ENCODE assay signal across 8 mouse cellular contexts in genomic region chr10:61466873-61467272, GRCm38 (mm10). TPM values are rescaled to one million over a fixed set of nuclear protein-coding genes. Genes with fewer than 3 reads are reported as not detected.
DNase-seq lines count a peak whose midpoint lies in the region; ATAC-seq and TF ChIP-seq lines count a peak whose summit lies in the region.
"Had no signal": no experiment of that assay in that cellular context is flagged by ENCODE, and none has a peak within 500 bp of the region (broad histone marks: within the 10 kb centered on the region; RNA-seq: fewer than 3 reads in every experiment).

No protein-coding gene starts in this region.

- H3K9ac ChIP-seq in MEL (ENCODE audit: control insufficient read depth, low read depth, low read length, poor library complexity, severe bottlenecking) = no peak overlapping the region
- no peak overlapping the region for H3K9ac ChIP-seq in intestine, embryonic 15.5 days
- no peak overlapping the region for H3K9ac ChIP-seq in midbrain, postnatal 0 days (replicated peaks; ENCODE audit: low read length, poor library complexity, severe bottlenecking)

- H3K27ac ChIP-seq in MEL (ENCODE audit: control insufficient read depth, low read depth, low read length) = no peak overlapping the region
- no peak overlapping the region for H3K27ac ChIP-seq in intestine, embryonic 15.5 days
- no peak overlapping the region for H3K27ac ChIP-seq in midbrain, postnatal 0 days (ENCODE audit: low read depth, low read length)

- no peaks in the 10 kb centered on the region for H3K9me3 ChIP-seq in MEL (replicated peaks; ENCODE audit: insufficient read depth, low read length)
- H3K9me3 ChIP-seq in intestine, embryonic 15.5 days = no peaks in the 10 kb centered on the region
- H3K9me3 ChIP-seq in midbrain, postnatal 0 days (ENCODE audit: low read length) = no peaks in the 10 kb centered on the region

- ATAC-seq in common myeloid progenitor, adult 5-6 weeks (replicated peaks; ENCODE audit: low read depth, poor library complexity, severe bottlenecking) = peak; percentile 71
- ATAC-seq in intestine, embryonic 15.5 days = peak; percentile 41; the same call in 1 of the 2 replicates
- no peak for ATAC-seq in midbrain, postnatal 0 days (ENCODE audit: low FRiP score)

- TF ChIP-seq EP300 in MEL (IDR thresholded peaks at IDR 0.05; ENCODE audit: low read depth in 1 of 2, low read length in 2 of 2) = no peak

- no peak overlapping the region for H3K4me2 ChIP-seq in intestine, embryonic 15.5 days (replicated peaks)
- no peak overlapping the region for H3K4me2 ChIP-seq in midbrain, postnatal 0 days (ENCODE audit: low read depth, low read length, poor library complexity, severe bottlenecking)

- no peaks in the 10 kb centered on the region for H3K79me2 ChIP-seq in MEL (ENCODE audit: control insufficient read depth, insufficient read depth, low read length, poor library complexity)

- peak; percentile 42 for DNase-seq in kidney, adult 9 months
- no peak for DNase-seq in kidney, adult 11 months
- peak; percentile 84 for DNase-seq in MEL (ENCODE audit: low read depth, low spot score)
- peak; percentile 76 for DNase-seq in midbrain, postnatal 0 days (ENCODE audit: low spot score)
- no peak for DNase-seq in layer of hippocampus, postnatal 36 days

- peak; percentile 78 for TF ChIP-seq RAD21 in MEL (IDR thresholded peaks at IDR 0.05; ENCODE audit: low read depth, low read length)

- H3K4me3 ChIP-seq in MEL (ENCODE audit: control insufficient read depth in 1 of 2, insufficient read depth in 1 of 2, low read depth in 2 of 2, low read length in 2 of 2) = no peak overlapping the region
- no peak overlapping the region for H3K4me3 ChIP-seq in intestine, embryonic 15.5 days (replicated peaks)
- no peak overlapping the region for H3K4me3 ChIP-seq in midbrain, postnatal 0 days (ENCODE audit: low read depth, low read length)
- H3K4me3 ChIP-seq: myocyte had no signal

- 22% methylated on average over 5 of the region's 5 CpGs for WGBS in intestine, embryonic 15.5 days
- WGBS in midbrain, postnatal 0 days = 25% methylated on average over 5 of the region's 5 CpGs

- H3K4me1 ChIP-seq in MEL (ENCODE audit: control insufficient read depth in 1 of 2, insufficient read depth in 2 of 2, low read length in 2 of 2) = peaks cover 6 to 18% of the 10 kb centered on the region in 2 experiments
- no peaks in the 10 kb centered on the region for H3K4me1 ChIP-seq in intestine, embryonic 15.5 days (replicated peaks)
- no peaks in the 10 kb centered on the region for H3K4me1 ChIP-seq in midbrain, postnatal 0 days (ENCODE audit: insufficient read depth, low read length)

- peak; percentile 75 to 91 (median 89) for TF ChIP-seq CTCF in MEL (IDR thresholded peaks at IDR 0.05 in 2 of 3, conservative IDR thresholded peaks at IDR 0.05 in 1 of 3; ENCODE audit: control insufficient read depth in 1 of 3, insufficient read depth in 1 of 3, low read depth in 2 of 3, low read length in 3 of 3, poor library complexity in 1 of 3, severe bottlenecking in 1 of 3)
- TF ChIP-seq CTCF in midbrain, postnatal 0 days (IDR thresholded peaks at IDR 0.05) = peak; percentile 83

- H3K27me3 ChIP-seq in MEL (ENCODE audit: control insufficient read depth in 1 of 2, insufficient read depth in 2 of 2, low read length in 2 of 2) = no peaks in the 10 kb centered on the region
- H3K27me3 ChIP-seq in intestine, embryonic 15.5 days (replicated peaks) = no peaks in the 10 kb centered on the region
- H3K27me3 ChIP-seq in midbrain, postnatal 0 days (ENCODE audit: insufficient read depth, low read length) = no peaks in the 10 kb centered on the region

- peaks cover 0 to 7% of the 10 kb centered on the region in 2 experiments; a peak in 2 of 4 replicates for H3K36me3 ChIP-seq in MEL (ENCODE audit: control insufficient read depth in 1 of 2, insufficient read depth in 2 of 2, low read length in 2 of 2)
- H3K36me3 ChIP-seq in intestine, embryonic 15.5 days = no peaks in the 10 kb centered on the region
- H3K36me3 ChIP-seq in midbrain, postnatal 0 days (ENCODE audit: insufficient read depth, low read length) = no peaks in the 10 kb centered on the region

- no peak for TF ChIP-seq POLR2A in MEL (IDR thresholded peaks at IDR 0.05; ENCODE audit: control insufficient read depth in 1 of 2, insufficient read depth in 1 of 2, low read depth in 1 of 2, low read length in 2 of 2, poor library complexity in 1 of 2)

TF ChIP-seq in MEL, 35 proteins besides CTCF, POLR2A, EP300 and RAD21:
- TF ChIP-seq MXI1 (IDR thresholded peaks at IDR 0.05; ENCODE audit: low read depth, low read length) (no peak), MAZ (IDR thresholded peaks at IDR 0.05; ENCODE audit: low read depth, low read length) (0 out of 2 replicates have a peak, but pooled peaks have one; percentile 26), SMC3 (IDR thresholded peaks at IDR 0.05; ENCODE audit: low read depth, low read length) (peak; percentile 70), ZKSCAN1 (IDR thresholded peaks at IDR 0.05; ENCODE audit: low read depth, low read length) (no peak), MYB (IDR thresholded peaks at IDR 0.05; ENCODE audit: low read depth, low read length) (no peak), KAT2A (conservative IDR thresholded peaks at IDR 0.05; ENCODE audit: low read depth, low read length) (no peak), SIN3A (IDR thresholded peaks at IDR 0.05; ENCODE audit: low read length) (peak; percentile 36; the same call in 1 of the 2 replicates), HCFC1 (IDR thresholded peaks at IDR 0.05; ENCODE audit: low read depth, low read length) (peak; percentile 33; the same call in 1 of the 2 replicates), USF1 (IDR thresholded peaks at IDR 0.05; ENCODE audit: low read depth, low read length) (no peak), ZC3H11A (IDR thresholded peaks at IDR 0.05; ENCODE audit: low read depth, low read length) (peak; percentile 63), POLR2AphosphoS2 (IDR thresholded peaks at IDR 0.05; ENCODE audit: low read length) (no peak), MYC (IDR thresholded peaks at IDR 0.05; ENCODE audit: low read depth, low read length) (0 out of 2 replicates have a peak, but pooled peaks have one; percentile 8)

RNA-seq across cellular contexts. Expression of gene Lrrc20, which starts 8.7 kb away (rescaled TPM):
- 7.3 and 7.6 TPM in 2 replicates for total RNA-seq in MEL (2012; rRNA removed)
- polyA plus RNA-seq in MEL (2012; ENCODE audit: insufficient read depth in 1 of 2, insufficient read length in 2 of 2, low read depth in 1 of 2, low replicate concordance in 2 of 2, missing spikeins in 1 of 2) = 10 to 100 TPM in 1 of 2 experiments, not detected in 1; 14.7 TPM
- total RNA-seq in common myeloid progenitor, adult 5-6 weeks (2017) = 3.6 and 6.9 TPM in 2 replicates
- 5.6 and 5.9 TPM in 2 replicates for polyA plus RNA-seq in intestine, embryonic 15.5 days (2015; fragmentation: Nextera tagmentation; extraction: Ambion mirVana)
- 11.2 and 15.5 TPM in 2 replicates for total RNA-seq in midbrain, postnatal 0 days (2014; rRNA removed)
- 8.1 and 8.3 TPM in 2 replicates for polyA plus RNA-seq in midbrain, postnatal 0 days (2015; fragmentation: Nextera tagmentation; extraction: Ambion mirVana)
- total RNA-seq in layer of hippocampus, postnatal 36 days (2021) = 10 to 100 TPM; 21.2 to 24.1 TPM

RNA-seq across cellular contexts. Expression of gene Eif4ebp2, which starts 14.4 kb away (rescaled TPM):
- 17.0 and 17.1 TPM in 2 replicates for total RNA-seq in MEL (2012; rRNA removed)
- polyA plus RNA-seq in MEL (2012; ENCODE audit: insufficient read depth in 1 of 2, insufficient read length in 2 of 2, low read depth in 1 of 2, low replicate concordance in 2 of 2, missing spikeins in 1 of 2) = 100 to 1,000 TPM in 1 of 2 experiments, 10 to 100 TPM in 1; 52.9 to 186 TPM
- 17.7 and 29.8 TPM in 2 replicates for total RNA-seq in common myeloid progenitor, adult 5-6 weeks (2017)
- 74.4 and 80.6 TPM in 2 replicates for polyA plus RNA-seq in intestine, embryonic 15.5 days (2015; fragmentation: Nextera tagmentation; extraction: Ambion mirVana)
- total RNA-seq in midbrain, postnatal 0 days (2014; rRNA removed) = 14.2 and 18.5 TPM in 2 replicates
- polyA plus RNA-seq in midbrain, postnatal 0 days (2015; fragmentation: Nextera tagmentation; extraction: Ambion mirVana) = 24.9 and 27.0 TPM in 2 replicates
- 10 to 100 TPM; 56.1 to 56.8 TPM for total RNA-seq in layer of hippocampus, postnatal 36 days (2021)

RNA-seq across cellular contexts. Expression of gene Nodal, which starts 49.1 kb away (rescaled TPM):
- not detected in 2 replicates for total RNA-seq in MEL (2012; rRNA removed)
- not detected for polyA plus RNA-seq in MEL (2012; ENCODE audit: insufficient read depth in 1 of 2, insufficient read length in 2 of 2, low read depth in 1 of 2, low replicate concordance in 2 of 2, missing spikeins in 1 of 2)
- not detected in 2 replicates for total RNA-seq in common myeloid progenitor, adult 5-6 weeks (2017)
- polyA plus RNA-seq in intestine, embryonic 15.5 days (2015; fragmentation: Nextera tagmentation; extraction: Ambion mirVana) = 0.09 and 0.20 TPM in 2 replicates
- total RNA-seq in midbrain, postnatal 0 days (2014; rRNA removed) = 0.38 and 0.47 TPM in 2 replicates
- 0.26 and 0.37 TPM in 2 replicates for polyA plus RNA-seq in midbrain, postnatal 0 days (2015; fragmentation: Nextera tagmentation; extraction: Ambion mirVana)
- total RNA-seq in layer of hippocampus, postnatal 36 days (2021) = under 1 TPM in 1 of 2 experiments, not detected in 1; 0.22 TPM

Comparison
In these comparisons a context has a peak if more than half of its experiments do, and no peak if none do; other contexts are left out.
1. DNase-seq: peak in kidney, adult 9 months (single experiment), MEL (single experiment) and midbrain, postnatal 0 days (single experiment); none in kidney, adult 11 months (single experiment) and layer of hippocampus, postnatal 36 days (0 of 2).